Mouse (Mus musculus) yolk sac, embryonic 10.5 days (tissue): ENCODE measurements around the gene Nlgn2.
A peak's percentile ranks its signal among the peaks of the same experiment; 100 is the strongest.
"Not testable (repeated sequence)": the region's sequence is repeated elsewhere in the genome, so short reads cannot be mapped to it uniquely, and the experiment has no call there.

Experiments used
- DNase-seq: peaks from one replicate; pipeline ENCODE4 v3.0.0-alpha.2; 2017; ENCODE audit warnings: low spot score

The Nlgn2 gene

DNA sequence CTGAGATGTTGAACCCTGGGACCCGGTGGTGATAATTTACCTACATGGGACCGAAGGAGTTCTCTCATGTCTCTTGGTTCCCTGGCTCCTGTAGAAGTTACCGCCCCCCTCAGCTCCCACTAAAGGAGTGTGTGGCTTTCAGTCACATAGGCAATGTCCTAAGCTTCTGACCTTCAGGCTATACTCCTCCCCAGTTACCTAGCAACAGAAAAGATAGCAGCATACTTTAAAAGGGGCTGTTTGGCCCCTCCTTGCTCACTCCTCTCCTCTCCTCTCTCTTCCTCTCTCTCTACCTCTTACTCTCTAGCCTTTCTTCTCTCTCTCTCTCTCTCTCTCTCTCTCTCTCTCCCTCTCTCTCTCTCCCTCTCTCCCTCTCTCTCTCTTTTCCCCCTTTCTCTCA is 26.1 kb upstream of the Nlgn2 start:
- DNase-seq = not testable (repeated sequence)

DNA sequence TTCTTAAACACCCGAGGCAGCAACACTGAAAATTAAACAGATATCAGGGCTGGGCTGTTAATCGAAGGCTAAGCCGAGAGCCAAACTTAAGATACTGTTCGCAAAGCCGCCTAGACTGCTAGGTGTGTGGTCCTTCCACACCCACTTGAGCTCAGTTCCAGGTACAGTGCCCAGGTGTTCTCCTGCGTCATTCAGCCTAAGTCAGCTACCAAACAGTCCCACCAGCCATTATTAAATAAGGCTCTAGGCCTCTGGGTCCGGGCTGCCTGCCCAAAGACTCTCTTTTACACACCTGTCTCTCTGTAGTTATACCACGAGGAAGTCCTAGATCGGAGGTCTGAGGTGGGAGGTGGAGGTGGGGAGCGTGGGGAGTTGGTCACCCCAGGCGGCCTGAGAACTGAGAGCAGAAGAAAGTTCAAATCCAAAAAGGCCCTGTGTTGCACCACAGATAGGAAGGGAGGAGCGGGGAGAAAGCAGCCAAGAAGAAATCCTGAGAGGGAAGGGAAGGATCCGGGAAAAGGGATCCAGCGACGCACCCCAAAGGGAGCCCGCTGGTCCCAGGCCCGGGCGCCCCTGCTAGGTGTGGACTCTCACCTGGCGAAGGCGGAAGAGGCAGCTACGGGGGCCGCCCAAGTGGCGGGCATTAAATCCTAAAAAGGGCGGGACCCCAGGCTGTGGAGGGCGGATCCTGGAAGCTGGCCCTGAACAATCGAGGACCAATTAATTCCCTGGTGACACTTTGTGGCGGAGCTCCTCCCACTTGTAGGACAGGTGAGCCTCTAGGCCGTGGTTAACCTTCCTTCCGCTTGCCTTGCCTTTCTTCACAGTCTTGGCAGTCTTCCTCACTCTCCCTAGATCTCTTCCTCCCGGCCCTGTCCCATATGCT is 20.8 kb upstream of the Nlgn2 start, which contains the start of gene Tnk1:
Gene Tnk1 (minus strand): TSS at position 618 of the 886 bp plus-strand sequence.
- DNase-seq = peak; percentile 75

DNA sequence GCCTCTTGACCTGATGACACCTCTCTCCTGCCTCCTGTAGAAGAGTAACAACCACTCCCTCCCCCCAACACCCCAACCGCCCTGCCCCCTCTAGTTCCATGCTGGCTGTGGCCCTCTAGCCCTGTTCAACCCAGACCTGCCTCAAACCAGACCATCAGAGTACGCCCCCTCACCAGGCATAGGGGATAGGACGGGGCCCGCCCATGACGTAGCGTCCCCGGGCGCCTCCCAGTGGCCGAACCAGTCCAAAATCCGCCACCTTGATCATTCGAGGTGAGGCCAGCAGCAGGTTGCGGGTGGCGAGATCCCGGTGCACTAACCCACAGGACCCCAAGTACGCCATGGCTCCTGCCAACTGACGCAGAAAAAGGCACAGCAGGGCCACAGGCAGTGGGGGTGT is 17.8 kb upstream of the Nlgn2 start:
- DNase-seq = no peak

DNA sequence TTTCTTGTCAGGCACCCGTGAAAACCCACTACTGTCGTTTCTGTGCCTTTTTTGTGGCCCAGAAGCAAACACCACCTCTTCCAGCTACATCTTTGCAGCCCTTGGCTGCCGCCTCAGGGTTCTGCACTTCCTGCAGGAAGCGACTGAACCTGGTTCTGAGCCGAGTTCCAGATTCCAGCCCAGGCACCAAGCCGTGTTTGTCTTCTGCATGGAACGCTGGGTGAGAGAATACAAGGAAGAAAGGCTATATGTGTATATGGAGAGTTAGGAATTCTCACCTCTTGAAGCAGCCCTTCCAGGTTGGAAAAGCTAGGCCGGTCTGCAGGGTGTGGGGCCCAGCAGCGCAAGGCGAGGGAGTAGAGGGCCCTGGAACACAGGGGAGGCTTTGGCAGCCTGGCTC is 17.1 kb upstream of the Nlgn2 start:
- no peak for DNase-seq

DNA sequence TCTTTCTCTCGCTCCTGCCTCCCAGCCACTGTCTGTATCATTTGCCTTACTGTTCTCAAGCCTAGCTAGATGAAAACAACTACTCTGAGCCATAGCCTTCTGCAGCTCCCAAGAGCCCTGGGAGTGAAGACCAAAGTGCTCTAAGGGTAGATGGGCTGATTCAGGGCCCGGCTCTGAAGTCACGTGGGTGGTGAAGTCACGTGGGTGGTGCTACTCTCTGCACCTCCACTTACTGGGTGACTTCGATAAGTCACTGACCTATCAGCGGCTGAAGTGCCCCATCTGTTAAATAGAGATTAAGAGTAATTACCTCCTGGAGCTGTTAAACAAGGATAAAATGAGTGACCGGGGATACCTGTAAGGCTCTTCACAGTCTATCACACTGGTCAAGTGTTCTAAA is 16.4 kb upstream of the Nlgn2 start:
- peak; percentile 68 for DNase-seq

DNA sequence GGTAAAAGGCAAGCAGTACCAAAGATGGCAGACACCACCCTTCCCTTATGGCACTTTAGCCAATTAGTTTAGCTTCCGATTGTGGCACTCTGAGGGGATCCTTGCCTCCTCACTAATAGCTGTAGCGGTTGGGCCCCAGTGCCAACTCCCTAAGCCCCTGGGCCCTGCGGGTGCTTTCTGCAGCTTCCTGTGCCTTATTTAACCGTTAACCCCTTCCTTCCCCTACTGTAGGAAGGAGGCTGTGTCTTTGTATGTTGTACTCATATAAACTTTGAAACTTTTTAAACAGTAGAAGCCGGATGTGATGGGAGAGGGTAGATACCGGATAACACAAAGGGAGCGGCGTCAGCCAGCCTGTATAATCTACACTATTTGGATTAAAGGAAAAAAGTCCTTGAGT is 13.2 kb upstream of the Nlgn2 start:
- DNase-seq = no peak

DNA sequence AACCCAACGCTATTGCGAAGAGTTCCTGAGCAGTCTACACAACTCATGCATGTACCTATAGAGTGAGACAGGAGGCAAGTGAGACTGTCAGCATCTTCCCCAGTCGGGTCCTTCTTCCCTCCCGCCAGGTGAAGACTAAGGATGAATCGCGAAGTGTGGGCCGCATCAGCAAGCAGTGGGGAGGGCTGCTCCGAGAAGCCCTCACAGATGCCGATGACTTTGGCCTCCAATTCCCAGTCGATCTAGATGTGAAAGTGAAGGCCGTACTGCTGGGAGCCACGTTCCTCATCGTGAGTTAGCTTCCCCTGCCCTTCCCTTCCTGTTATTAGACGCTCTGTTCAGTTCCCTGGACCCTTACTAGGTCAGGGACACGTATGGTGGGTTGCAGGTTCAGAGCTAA is 12.3 kb upstream of the Nlgn2 start:
- no peak for DNase-seq

DNA sequence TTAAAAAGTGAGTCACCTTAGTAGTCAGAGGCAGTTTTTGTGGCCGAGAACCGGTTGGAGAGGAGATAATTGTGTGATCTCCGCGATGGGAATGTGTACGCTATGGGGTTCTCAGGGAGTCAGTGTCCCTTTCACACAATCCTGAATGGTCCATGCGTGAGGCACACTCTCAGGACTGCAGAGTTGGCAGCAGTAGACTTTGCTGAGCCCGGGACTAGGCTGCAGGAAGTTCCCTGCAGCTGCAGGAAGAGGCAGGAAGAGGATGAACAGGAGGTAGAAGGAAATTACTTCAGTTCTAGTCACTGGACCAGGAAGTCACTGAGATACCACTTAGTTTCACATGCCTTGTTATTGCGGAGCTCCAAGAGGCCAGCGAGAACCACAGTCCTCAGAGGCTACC is 11.5 kb upstream of the Nlgn2 start:
- DNase-seq = no peak

DNA sequence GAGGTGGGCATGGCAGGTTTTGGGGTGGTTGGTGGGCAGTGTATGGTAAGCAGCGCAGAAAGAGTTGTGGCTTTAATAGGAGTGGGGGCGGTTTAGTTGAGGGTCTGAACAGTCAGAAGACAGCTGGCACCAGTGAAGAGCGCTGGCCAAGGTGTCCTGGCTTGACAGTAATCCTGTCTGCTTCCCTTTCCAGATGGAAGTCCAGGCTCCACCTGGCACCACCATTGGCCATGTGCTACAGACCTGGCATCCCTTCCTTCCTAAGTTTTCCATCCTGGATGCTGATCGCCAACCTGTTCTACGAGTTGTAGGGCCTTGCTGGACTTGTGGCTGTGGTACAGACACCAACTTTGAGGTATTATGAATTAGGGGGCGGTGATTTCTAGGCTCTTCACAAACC is 10.4 kb upstream of the Nlgn2 start:
- DNase-seq = no peak

DNA sequence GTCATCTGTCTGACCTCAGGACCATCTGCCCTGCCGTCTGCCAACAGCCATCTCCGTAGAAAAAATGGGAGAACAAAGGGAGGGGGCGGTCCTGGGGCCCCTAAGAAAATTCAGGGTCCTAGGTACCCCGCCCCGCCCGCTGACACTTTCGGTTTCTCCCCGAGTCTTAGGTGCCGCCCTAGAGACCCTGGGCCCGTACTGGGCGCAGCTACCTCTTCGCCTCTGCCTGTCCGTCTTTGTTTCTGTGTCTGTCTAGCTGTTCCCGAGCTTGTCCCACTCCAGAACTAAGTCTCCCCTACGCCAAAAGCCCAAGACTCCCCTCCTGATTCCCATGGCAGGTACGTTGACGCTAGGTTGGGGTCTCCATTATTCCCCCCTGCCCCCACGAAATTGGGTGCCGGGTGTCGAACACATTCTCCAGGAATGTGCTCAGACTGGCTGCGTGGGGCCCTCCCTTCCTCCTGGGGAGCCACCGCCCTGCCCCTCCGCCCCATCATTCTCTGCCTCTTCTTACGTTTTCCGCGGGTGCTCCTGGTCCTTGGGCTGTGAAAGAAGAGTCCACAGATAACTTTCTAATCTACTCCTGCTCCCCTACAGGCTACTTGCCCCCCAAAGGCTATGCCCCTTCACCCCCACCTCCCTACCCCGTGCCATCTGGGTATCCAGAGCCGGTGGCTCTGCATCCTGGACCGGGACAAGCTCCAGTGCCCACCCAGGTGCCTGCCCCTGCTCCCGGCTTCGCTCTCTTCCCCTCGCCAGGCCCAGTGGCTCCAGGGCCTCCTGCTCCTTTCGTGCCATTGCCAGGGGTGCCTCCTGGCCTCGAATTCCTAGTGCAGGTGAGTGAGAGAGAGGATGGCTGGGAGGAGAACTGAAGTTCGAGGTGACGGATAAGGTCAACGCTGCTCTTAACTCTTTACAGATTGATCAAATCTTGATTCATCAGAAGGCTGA is 9.4 kb upstream of the Nlgn2 start:
- DNase-seq = peak; percentile 54

DNA sequence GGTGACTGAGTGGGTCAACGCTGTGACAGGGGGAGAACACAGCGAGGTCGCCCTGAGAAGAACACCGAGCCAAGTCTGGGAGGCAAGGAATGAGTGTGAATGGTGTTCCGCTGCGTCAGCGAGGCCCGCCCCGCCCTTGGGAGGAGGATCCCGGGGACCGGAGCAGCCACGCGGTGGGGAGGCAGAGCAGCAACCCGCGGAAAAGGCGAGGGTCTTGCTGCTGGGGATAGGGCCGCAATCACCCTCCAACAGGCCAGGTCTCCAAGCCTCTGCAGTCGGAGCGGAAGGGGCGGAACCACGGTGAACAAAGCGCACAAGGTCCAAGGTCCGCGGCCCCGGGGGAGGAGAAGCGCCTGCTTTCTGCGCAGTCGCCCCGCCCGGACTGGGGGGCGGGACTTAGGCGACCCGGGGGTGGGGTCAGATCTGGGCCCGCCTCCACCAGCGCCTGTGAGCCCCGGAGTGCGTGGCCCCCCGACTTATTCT is 8.7 kb upstream of the Nlgn2 start, which contains the start of gene Plscr3:
Gene Plscr3 (plus strand): TSS at position 179 of the 483 bp plus-strand sequence.
- peak; percentile 97 for DNase-seq

DNA sequence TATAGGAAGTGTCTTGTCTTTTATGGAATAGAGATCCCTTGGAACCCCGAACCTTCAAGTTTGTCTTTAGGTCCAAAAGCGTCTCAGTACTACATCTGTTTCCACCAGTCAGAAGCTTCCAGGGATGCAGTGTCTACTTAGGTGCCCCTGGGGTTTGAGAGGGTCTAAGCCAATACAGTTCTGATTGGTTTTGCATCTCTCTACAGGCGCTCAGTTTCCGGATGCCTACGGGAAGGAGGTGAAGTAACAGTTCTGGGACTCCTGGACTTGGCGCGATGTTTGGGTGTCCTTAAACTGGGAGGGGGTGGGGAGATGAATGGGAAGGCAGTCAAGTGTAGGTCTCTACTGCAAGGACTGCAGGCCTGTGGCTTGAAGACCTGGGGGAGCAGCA is 1.1 kb upstream of the Nlgn2 start:
- DNase-seq = no peak

DNA sequence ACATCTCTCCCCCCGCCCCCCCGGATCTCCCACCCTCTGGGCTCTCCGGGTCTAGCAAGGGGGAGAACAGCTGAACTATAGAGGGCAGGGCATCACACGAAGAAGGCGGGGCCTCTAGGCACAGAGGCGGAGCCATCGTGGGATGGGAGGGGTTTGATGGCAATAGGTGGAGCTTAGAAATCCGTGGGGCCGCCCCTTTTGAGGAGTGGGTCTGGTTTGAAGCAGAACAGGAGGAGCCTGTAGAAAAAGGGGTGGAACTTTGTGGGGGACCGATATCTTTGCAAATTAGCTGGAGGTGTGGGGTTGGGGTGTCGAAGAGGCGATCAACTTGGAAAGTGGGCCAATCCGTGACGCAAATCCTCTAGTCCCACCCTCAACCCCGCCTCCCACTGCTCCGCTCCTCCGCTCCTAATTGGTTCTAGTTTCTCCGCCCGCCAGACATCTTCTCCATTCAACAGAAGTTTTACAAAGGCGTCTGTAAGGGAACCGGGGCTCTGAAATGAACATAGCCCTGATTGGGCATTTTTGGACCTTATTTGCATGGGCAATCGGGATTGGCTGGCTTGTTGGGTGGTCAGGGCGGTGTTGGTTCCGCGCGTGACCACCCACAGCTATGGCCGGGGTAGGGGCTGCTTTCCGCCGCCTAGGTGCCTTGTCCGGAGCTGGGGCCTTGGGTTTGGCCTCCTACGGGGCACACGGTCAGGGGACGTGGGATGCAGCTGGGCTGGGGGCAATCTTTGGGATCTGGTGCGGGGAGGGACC is 549 bp upstream of the Nlgn2 start, which contains the start of gene Tmem256:
Gene Tmem256 (plus strand): TSS at position 563 of the 762 bp plus-strand sequence.
- peak; percentile 99 for DNase-seq

DNA sequence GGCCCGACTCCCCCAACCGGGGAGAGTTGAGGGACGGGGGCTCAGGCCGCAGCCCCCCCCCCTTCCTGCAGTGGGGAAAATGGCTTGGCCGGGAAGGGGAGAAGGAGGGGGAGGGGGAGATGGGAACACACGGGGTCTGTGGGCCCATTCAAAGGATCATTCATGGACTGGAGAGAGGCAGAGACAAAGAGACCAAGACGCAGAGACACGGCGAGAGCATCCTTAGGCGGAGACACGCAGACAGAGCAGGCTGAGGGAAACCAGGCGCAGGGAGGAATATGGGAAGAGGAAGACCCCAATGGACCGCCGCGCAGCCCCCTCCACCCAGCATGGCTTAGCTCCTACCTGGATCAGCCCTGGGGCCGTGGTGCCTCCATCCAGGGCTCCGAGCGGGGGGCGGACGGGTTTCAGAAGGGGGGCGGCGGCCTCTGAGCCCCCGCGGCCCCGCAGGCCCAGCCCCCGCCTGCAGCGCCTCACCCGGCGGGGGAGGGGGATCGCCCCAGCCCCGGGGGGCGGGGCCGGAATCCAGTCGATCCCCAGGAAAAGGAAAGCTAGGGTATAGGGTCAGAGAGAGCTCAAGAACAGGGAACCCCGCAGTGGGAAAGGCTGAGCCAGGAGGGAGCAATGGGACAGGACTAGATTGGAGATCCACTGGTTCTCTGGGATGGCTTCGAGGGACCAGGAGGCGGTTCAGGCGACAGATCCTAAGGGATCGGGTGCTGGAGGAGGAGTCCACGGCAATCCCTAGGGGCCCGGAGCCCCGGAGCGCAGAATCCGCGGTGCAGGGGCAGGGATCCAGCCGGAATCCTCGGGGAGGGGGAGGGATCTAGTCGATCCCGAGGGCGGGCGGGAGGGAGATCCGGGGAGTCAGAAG is 644 bp downstream of the Nlgn2 start:
- DNase-seq = peak; percentile 13

DNA sequence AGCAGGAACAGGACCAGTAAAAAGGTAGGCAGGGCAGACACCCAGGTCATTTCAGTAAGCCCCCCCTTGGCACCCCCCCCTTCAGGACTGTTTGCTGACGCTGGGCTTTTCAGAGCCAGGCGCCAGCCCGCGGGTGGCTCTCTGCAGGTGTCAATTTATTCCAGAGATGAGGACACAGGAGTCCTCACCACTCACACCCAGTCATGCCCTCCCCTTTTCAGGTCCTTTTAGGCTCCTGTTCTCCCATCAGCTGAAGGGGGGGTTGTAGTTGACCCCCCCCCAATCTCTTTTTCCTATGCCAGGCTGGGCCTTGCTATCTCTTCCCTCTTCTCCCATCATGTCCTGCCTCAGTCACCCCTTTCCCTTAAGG is 1.6 kb downstream of the Nlgn2 start:
- no peak for DNase-seq

DNA sequence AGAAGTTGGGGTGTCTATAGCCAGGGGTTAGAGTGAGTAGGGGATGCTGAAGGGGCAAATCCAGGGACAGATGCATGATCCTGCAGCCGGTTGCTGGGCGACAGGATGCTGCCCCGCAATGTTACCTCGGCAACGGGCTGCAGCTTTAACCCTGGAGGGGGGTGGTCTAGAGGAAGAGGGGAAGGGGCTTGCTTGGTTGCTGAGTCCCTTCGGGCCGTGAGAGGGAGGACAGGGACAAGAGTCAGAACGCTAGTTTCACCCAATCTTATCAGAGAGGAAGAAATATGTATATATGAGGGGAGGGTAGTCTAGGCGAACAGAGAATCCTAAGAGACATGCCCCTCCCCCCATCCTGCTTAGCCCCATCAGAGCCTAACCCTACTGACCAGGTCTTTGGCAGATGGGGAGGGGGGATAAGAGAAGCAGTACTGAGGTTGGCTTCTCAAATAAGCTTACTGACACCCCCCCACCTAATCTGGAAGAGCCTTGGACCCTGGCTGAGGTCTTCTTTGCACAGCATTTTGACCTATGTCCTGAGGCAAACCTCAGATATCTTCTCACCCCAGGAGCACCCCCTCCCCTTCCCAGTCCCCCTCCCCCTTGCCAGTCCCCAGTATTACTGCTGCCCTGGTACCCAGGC is 2.1 kb downstream of the Nlgn2 start:
- no peak for DNase-seq

DNA sequence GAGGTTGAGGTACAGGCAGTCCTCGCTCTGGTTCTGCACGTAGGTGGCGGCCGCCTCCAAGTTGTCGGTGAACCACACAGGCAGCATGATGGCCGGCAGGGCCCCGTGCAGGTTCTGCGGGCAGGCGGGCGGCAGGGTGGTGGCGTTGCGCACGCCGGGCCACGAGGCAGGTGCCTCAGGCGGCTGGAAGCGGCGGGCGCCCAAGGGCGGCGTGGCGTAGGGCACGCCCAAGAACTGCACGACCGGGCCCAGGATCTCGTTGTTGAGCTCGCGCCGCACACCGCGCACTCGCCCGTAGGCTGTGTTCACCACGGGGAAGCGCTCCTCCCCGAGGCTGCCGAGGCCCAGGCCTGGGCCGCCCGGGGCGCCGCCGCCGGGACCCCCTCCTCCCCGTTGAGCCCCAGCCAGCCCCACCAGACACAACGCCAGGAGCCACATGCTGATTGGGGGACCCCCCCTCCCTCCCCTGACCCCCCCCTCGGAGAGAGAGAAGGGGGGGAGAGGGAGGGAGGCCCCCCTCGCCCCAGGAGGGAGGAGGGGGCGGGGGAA is 3.5 kb downstream of the Nlgn2 start:
- peak; percentile 22 for DNase-seq

DNA sequence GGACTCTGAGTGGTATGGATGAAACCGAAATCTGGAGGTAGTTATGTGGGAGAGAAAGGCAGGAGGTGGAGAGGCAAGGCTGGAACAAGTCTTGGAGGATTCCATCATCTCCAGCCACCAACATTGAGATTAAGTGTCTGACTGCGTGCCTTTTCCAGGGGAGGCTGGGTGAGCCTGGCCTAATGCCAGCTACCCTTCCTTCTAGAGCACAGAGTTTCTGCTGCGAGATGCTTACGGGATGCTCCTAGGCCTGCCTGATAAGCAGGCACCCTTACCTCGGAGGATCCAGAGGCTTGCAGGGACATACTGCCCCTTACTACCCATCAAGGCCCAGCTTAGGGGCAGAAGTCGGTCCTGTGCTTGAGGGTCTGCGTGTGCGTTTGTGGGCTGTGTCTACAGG is 4.0 kb downstream of the Nlgn2 start:
- no peak for DNase-seq

DNA sequence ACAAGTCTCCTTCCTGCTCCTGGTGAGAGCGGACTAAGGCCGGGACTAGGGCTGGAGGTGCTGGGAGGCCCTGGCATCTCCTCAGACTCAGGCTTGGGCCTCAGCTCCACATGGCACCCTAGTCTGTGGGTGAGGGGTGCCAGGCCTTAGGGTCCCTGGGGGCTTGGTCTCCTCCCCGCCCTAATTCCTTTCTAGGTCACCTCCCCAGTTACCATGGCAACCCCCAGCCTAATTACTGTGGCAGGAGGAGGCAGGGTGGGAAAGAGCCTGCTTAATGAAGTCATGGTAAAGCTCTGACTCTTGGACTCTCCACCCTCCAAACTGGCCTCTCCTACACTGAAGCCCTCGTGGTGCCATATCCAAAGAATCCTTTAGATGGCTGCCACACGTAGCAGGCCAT is 8.8 kb downstream of the Nlgn2 start:
- DNase-seq = no peak

DNA sequence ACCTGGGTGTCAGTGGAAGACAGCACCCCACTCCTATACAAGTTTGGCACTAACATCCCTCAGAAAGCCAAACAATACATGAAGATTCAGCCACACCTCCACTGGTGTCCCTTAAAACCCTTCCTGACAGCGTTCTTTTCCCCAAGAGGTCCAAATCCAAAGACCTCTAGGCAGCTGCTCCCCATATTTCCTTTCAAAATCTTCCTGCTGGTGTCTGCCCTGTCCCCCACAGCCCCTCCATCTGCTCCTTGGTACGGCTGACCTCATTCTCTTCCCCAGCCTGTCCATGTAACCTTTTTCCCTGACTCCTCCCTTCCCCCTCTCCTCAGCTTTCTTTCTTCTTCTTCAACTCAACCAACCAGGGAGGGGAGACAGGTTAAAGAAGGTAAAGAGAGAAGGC is 14.1 kb downstream of the Nlgn2 start:
- DNase-seq = no peak
